Mouse (Mus musculus): ENCODE data around the gene Gm49361. TPM values are rescaled to one million over a fixed set of nuclear protein-coding genes. Genes with fewer than 3 reads are reported as not detected.

Gene Gm49361
- polyA plus RNA-seq, 1 experiment = not detected

GRCm38 (mm10) chr14:57649501-57649900, 96.4 kb downstream of the Gm49361 start:
- no peak overlapping the region for H3K4me3 ChIP-seq (ENCODE audit: insufficient read depth, low read length)
- H3K4me1 ChIP-seq (ENCODE audit: control insufficient read depth, insufficient read depth, low read length) = no peaks in the 10 kb centered on the region
- no peak overlapping the region for H3K27ac ChIP-seq (ENCODE audit: insufficient read depth, low read length)
- TF ChIP-seq CTCF (IDR thresholded peaks at IDR 0.05; ENCODE audit: borderline replicate concordance, insufficient read depth, low read length) = no peak
- no peak for TF ChIP-seq POLR2A (IDR thresholded peaks at IDR 0.05; ENCODE audit: low read depth, low read length)

DNA sequence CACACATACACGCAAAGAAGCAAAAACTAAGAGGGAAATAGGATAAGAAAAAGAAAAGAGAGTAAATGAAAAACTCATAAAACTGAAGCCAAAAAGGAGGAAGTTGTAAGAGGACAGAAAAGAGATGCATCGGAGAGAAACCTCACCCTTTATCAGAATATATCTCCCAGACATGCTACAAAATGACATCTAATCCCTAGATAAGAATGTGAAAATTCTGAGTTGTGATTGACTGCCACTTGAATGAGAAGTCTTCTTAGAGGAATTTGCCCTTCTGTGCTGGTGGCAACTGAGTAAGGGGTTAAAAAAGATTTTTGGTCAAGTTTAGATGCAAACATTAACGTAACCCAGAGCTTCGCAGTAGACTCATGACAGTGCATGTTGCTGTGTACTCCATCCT, 99.7 kb downstream of the Gm49361 start:
- TF ChIP-seq POLR2A (IDR thresholded peaks at IDR 0.05; ENCODE audit: low read depth, low read length) (no peak), CTCF (IDR thresholded peaks at IDR 0.05; ENCODE audit: borderline replicate concordance, insufficient read depth, low read length) (no peak)
- Histone ChIP-seq H3K27ac (ENCODE audit: insufficient read depth, low read length) (no peak overlapping the region), H3K4me3 (ENCODE audit: insufficient read depth, low read length) (no peak overlapping the region), H3K4me1 (ENCODE audit: control insufficient read depth, insufficient read depth, low read length) (no peaks in the 10 kb centered on the region)

- Histone ChIP-seq H3K4me1 (ENCODE audit: control insufficient read depth, insufficient read depth, low read length) (peaks cover 2% of the 10 kb centered on the region; the same call in 1 of the 2 replicates), H3K27ac (ENCODE audit: insufficient read depth, low read length) (no peak overlapping the region), H3K4me3 (ENCODE audit: insufficient read depth, low read length) (no peak overlapping the region)
- no peak for TF ChIP-seq CTCF (IDR thresholded peaks at IDR 0.05; ENCODE audit: borderline replicate concordance, insufficient read depth, low read length)
- TF ChIP-seq POLR2A (IDR thresholded peaks at IDR 0.05; ENCODE audit: low read depth, low read length) = no peak
Measured at GRCm38 (mm10) chr14:57639153-57639552, 106.8 kb downstream of the Gm49361 start.

DNA sequence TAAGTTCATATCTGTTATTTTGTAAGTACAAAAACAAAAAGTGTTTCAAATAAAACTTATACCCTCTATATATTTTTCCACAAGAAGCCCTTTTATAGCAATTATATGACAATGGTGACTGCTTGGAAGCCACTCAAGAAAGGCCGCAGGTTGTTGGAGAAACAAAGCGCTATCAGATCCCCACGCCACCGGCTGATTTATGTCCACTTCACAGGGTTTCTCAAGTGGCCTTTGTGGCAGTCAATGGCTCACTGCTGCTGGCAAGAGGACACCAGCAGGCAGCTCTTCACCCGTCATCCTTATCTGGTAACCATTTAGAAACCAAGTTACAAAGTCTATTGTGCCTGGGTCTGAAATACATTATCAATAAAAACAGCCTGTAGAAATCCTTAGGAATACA, 111.8 kb downstream of the Gm49361 start:
- Histone ChIP-seq H3K4me3 (ENCODE audit: insufficient read depth, low read length) (no peak overlapping the region), H3K4me1 (ENCODE audit: control insufficient read depth, insufficient read depth, low read length) (peaks cover 2% of the 10 kb centered on the region; the same call in 1 of the 2 replicates), H3K27ac (ENCODE audit: insufficient read depth, low read length) (no peak overlapping the region)
- TF ChIP-seq POLR2A (IDR thresholded peaks at IDR 0.05; ENCODE audit: low read depth, low read length) (no peak), CTCF (IDR thresholded peaks at IDR 0.05; ENCODE audit: borderline replicate concordance, insufficient read depth, low read length) (no peak)

DNA sequence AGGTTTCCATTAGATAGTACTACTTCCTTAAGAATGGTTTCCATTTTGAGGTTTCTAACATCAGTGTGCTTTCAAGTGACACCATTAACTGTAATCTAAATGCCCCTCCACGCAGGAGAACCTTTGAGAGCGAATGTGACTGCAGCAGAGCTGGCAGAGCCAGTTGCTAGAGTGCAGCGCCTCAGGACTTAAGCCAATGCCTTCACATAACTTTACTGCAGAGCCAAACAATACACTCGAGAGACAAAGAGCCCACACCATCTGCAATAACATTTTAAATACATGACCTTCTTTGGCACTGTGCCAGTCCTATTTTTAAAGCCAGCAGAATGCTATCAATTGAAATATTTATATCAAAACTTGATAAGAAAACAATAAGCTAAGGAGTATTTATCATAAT, 116.3 kb downstream of the Gm49361 start:
- no peak for TF ChIP-seq POLR2A (IDR thresholded peaks at IDR 0.05; ENCODE audit: low read depth, low read length)
- TF ChIP-seq CTCF (IDR thresholded peaks at IDR 0.05; ENCODE audit: borderline replicate concordance, insufficient read depth, low read length) = no peak
- Histone ChIP-seq H3K4me1 (ENCODE audit: control insufficient read depth, insufficient read depth, low read length) (no peaks in the 10 kb centered on the region), H3K4me3 (ENCODE audit: insufficient read depth, low read length) (no peak overlapping the region), H3K27ac (ENCODE audit: insufficient read depth, low read length) (no peak overlapping the region)

DNA sequence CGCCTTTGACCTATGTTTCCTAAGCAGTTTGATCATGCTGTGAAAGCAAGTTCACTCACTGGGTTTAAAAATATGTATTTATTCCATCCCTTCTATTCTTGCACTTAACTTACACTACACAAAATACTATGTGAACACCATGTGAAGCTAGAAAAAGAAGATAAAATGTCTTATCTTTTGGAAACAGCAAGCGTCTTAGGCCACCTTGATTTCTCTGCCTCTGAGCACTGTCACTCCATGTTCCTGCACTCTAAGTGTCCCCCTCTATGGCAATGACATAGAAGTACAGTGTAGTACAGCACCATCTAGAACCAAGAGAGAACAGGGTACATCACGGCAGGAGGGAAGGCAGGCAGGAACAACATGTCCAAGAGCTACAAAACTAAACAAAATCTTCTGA, 123.0 kb downstream of the Gm49361 start:
- H3K4me3 ChIP-seq (ENCODE audit: insufficient read depth, low read length) = no peak overlapping the region
- TF ChIP-seq POLR2A (IDR thresholded peaks at IDR 0.05; ENCODE audit: low read depth, low read length) = no peak
- no peak for TF ChIP-seq CTCF (IDR thresholded peaks at IDR 0.05; ENCODE audit: borderline replicate concordance, insufficient read depth, low read length)

GRCm38 (mm10) chr14:57621699-57622098, 124.2 kb downstream of the Gm49361 start:
- Histone ChIP-seq H3K27ac (ENCODE audit: insufficient read depth, low read length) (no peak overlapping the region), H3K4me3 (ENCODE audit: insufficient read depth, low read length) (no peak overlapping the region), H3K4me1 (ENCODE audit: control insufficient read depth, insufficient read depth, low read length) (no peaks in the 10 kb centered on the region)
- no peak for TF ChIP-seq POLR2A (IDR thresholded peaks at IDR 0.05; ENCODE audit: low read depth, low read length)
- TF ChIP-seq CTCF (IDR thresholded peaks at IDR 0.05; ENCODE audit: borderline replicate concordance, insufficient read depth, low read length) = no peak

More for the DNA sequence above, 123.0 kb downstream of the Gm49361 start:
- no peaks in the 10 kb centered on the region for H3K4me1 ChIP-seq (ENCODE audit: control insufficient read depth, insufficient read depth, low read length)
- H3K27ac ChIP-seq (ENCODE audit: insufficient read depth, low read length) = no peak overlapping the region

DNA sequence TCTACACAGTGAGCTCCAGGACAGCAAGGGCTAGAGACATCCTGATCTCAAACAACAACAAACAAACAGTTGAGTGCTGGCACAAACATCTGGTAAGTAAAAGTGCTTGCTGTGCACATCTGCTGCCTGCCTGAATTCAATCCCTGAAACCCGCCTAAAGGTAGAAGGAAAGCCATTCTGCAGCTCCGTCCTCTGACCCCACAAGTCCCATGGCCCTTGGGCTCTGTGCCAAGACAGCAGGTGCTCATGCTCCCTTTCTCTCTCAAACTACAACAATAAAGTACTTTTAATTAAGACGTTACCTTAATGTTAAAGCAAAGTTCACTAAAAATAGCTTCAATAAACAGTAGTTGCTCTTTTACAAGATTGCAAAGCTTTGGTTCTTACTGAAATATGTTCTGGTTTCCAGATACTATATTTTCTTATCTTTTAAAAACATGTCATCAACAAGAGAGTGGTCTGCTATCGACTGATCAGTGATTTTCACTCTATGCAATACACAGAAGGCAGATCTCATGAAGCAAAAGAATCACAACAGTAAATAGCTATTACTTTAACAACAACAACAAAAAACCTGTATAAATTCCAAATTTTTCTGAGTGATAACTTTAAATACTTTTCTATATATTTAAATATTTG, 125.2 kb downstream of the Gm49361 start:
- TF ChIP-seq CTCF (IDR thresholded peaks at IDR 0.05; ENCODE audit: borderline replicate concordance, insufficient read depth, low read length) = no peak
- Histone ChIP-seq H3K27ac (ENCODE audit: insufficient read depth, low read length) (no peak overlapping the region), H3K4me3 (ENCODE audit: insufficient read depth, low read length) (no peak overlapping the region), H3K4me1 (ENCODE audit: control insufficient read depth, insufficient read depth, low read length) (no peaks in the 10 kb centered on the region)

DNA sequence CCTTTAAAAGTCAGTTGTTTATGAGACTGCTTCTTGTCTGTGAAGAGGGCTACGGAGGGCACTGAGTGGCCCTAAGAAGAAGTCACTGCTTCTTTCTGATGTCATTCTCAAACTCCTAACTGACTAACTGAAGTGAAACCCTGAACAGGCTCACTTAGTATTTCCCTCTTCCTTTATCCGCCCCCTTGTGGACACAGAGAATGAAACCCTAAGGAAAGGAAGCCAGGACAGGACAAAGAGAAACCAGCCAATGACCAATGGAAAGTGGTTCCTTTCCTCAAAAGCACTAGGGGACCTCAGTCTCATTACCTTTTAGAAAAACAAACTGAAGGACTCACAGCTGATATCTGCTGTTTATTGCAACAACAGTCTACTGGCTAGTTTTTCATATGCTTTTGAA, 126.4 kb downstream of the Gm49361 start:
- TF ChIP-seq POLR2A (IDR thresholded peaks at IDR 0.05; ENCODE audit: low read depth, low read length) (no peak), CTCF (IDR thresholded peaks at IDR 0.05; ENCODE audit: borderline replicate concordance, insufficient read depth, low read length) (no peak)

DNA sequence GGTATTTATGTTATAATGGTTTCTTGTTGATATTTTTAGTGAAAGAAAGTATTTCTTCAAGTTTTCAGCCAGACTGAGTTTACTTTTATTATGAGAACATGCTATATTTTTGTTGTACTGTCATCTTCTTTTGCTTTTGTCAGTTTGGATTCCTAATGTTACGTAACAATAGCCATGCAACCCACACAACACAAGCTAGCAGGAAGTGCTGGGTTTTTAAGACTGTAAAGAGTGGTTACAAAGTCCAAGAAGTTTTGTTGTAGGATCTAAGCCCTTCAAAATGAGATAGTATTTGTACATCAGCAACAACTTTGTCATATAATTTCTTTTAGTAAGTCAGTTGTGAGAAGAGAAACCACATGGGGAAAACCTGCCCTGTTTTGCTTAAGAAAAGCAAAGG, 128.2 kb downstream of the Gm49361 start:
- no peaks in the 10 kb centered on the region for H3K4me1 ChIP-seq (ENCODE audit: control insufficient read depth, insufficient read depth, low read length)
- H3K4me3 ChIP-seq (ENCODE audit: insufficient read depth, low read length) = no peak overlapping the region
- H3K27ac ChIP-seq (ENCODE audit: insufficient read depth, low read length) = no peak overlapping the region
- TF ChIP-seq POLR2A (IDR thresholded peaks at IDR 0.05; ENCODE audit: low read depth, low read length) = no peak

More for the DNA sequence above, 126.4 kb downstream of the Gm49361 start:
- H3K27ac ChIP-seq (ENCODE audit: insufficient read depth, low read length) = no peak overlapping the region
- no peak overlapping the region for H3K4me3 ChIP-seq (ENCODE audit: insufficient read depth, low read length)
- no peaks in the 10 kb centered on the region for H3K4me1 ChIP-seq (ENCODE audit: control insufficient read depth, insufficient read depth, low read length)
